Mouse (Mus musculus) midbrain, embryonic 12.5 days (tissue): ENCODE data around the gene Sgcd. TPM values are rescaled to one million over a fixed set of nuclear protein-coding genes. Genes with fewer than 3 reads are reported as not detected.

Experiments
- ATAC-seq: fragments of 200-750 bp; cut with Nextera tagmentation; 2 replicates; pipeline ENCODE4 v1.8.0; 2017; ENCODE audit warnings: low read depth, moderate TSS enrichment, moderate library complexity; ENCODE audit not compliant: low FRiP score
- H3K27ac ChIP-seq: fragments of 300-500 bp; sonication (generic); replicated peaks from 2 replicates; pipeline ENCODE4 v1.5.1; 2016; ENCODE audit warnings: mild to moderate bottlenecking
- H3K27me3 ChIP-seq: fragments of 300-500 bp; sonication (generic); 2 replicates; pipeline ENCODE4 v1.6.1; 2016; ENCODE audit warnings: mild to moderate bottlenecking
- H3K36me3 ChIP-seq: fragments of 300-500 bp; sonication (generic); 2 replicates; pipeline ENCODE4 v1.6.1; 2016
- H3K4me1 ChIP-seq: fragments of 300-500 bp; sonication (generic); 2 replicates; pipeline ENCODE4 v1.6.1; 2016
- H3K4me2 ChIP-seq: fragments of 300-500 bp; sonication (generic); replicated peaks from 2 replicates; pipeline ENCODE4 v1.6.1; 2016; ENCODE audit warnings: mild to moderate bottlenecking, moderate library complexity
- H3K4me3 ChIP-seq: fragments of 300-500 bp; sonication (generic); 2 replicates; pipeline ENCODE4 v1.5.1; 2016; ENCODE audit warnings: mild to moderate bottlenecking
- H3K9ac ChIP-seq: fragments of 300-500 bp; sonication (generic); replicated peaks from 2 replicates; pipeline ENCODE4 v1.6.1; 2016; ENCODE audit warnings: mild to moderate bottlenecking, moderate library complexity
- H3K9me3 ChIP-seq: fragments of 300-500 bp; sonication (generic); 2 replicates; pipeline ENCODE4 v1.6.1; 2016; ENCODE audit warnings: mild to moderate bottlenecking
- WGBS: fragments of 180-500 bp; shearing (Covaris S2); methylation state at CpG from one replicate; pipeline ENCODE4 v1.1.7; 2016; 5-methylcytosine and 5-hydroxymethylcytosine counted together
- polyA plus RNA-seq: library from polyadenylated mRNA; unstranded; fragments of >200 nt; fragmentation: Nextera tagmentation; extraction: Ambion mirVana; gene quantifications from 2 replicates; pipeline ENCODE4 v1.2.1, GENCODE M21; 2016

Sgcd gene
- polyA plus RNA-seq, 1 experiment from 2014 or later = 3.8 TPM

DNA sequence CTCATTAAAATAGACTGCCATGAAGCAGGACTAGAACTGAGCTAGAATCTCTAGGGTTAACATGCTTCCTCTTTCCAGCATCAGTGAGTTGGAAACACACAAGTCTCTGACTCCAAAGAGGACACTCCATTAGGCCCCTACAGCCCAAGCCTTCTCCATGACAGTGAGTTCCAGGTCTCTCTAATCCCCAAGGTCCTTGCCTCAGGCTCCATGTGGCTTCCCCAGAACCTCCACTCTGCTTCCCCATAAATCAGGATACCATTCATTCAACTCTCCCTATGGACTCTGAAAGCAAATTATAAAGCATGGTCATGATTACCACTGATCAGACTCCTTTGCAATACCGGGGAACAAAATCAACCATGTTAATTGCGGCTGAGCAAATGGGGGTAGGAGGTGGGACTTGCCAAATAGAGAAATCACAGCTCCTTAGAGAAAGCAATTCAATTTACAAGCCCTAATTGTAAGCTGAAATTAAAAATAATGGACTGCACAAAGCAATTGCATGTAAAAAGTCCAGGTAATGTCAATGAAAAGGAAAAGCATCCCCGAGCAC, 97.1 kb downstream of the Sgcd start:
- Histone ChIP-seq H3K36me3 (no peaks in the 10 kb centered on the region), H3K4me1 (no peaks in the 10 kb centered on the region), H3K9ac (no peak overlapping the region), H3K4me2 (no peak overlapping the region), H3K4me3 (no peak overlapping the region), H3K9me3 (no peaks in the 10 kb centered on the region), H3K27ac (no peak overlapping the region), H3K27me3 (no peaks in the 10 kb centered on the region)
- 87% methylated on average over 3 of the region's 3 CpGs for WGBS
- no peak for ATAC-seq

- Histone ChIP-seq H3K36me3 (no peaks in the 10 kb centered on the region), H3K4me1 (no peaks in the 10 kb centered on the region), H3K27ac (no peak overlapping the region), H3K9ac (no peak overlapping the region), H3K9me3 (no peaks in the 10 kb centered on the region), H3K27me3 (no peaks in the 10 kb centered on the region), H3K4me3 (no peak overlapping the region), H3K4me2 (no peak overlapping the region)
- ATAC-seq = no peak
- WGBS = 49% methylated on average over 2 of the region's 2 CpGs
Measured at GRCm38 (mm10) chr11:47890315-47890714, 98.5 kb downstream of the Sgcd start.

DNA sequence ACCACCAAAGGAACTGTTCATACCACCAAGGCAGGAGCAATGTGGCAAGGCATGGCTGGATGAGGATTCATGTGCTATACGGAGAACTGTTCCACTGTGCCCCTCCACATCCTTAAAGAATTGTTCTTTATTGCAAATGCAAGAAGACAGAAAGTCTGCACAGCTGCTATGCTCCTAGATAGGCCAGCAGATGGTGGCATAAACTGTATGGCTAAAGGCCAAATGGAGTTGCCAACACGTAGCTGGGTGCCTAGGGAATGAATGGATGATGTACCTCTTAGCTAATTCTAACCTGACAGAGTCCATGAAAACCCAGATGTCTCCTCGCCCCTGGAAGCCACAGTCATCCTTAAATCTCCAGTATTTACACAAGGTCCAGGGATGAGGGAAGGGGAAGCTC, 103.5 kb downstream of the Sgcd start:
- no peak for ATAC-seq

DNA sequence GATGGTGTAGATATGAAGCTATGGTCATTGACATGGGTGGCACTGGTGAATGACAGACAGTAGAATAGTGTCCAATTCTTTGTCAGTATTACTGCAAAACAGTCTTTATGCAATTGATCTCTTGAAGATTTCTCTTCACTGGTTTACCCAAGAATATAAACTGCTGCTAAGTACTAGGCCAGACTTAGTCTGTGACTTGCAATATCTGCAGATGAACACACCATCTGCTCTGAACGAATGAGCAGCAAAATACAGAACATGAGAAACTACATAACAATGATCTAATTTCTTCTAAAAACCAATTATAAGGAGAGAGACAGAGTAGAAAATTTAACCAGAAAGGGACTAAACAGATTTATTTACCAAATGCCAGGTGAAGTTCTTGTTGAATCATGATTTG, 105.2 kb downstream of the Sgcd start:
- H3K36me3 ChIP-seq = no peaks in the 10 kb centered on the region
- ATAC-seq = no peak
- no peak overlapping the region for H3K4me2 ChIP-seq
- no peak overlapping the region for H3K27ac ChIP-seq
- no peaks in the 10 kb centered on the region for H3K27me3 ChIP-seq
- 90% methylated on average over 1 of the region's 1 CpGs for WGBS
- H3K9ac ChIP-seq = no peak overlapping the region
- H3K4me1 ChIP-seq = no peaks in the 10 kb centered on the region
- H3K4me3 ChIP-seq = no peak overlapping the region
- H3K9me3 ChIP-seq = no peaks in the 10 kb centered on the region

More for the DNA sequence above, 103.5 kb downstream of the Sgcd start:
- Histone ChIP-seq H3K9me3 (no peaks in the 10 kb centered on the region), H3K4me1 (no peaks in the 10 kb centered on the region), H3K36me3 (no peaks in the 10 kb centered on the region), H3K27me3 (no peaks in the 10 kb centered on the region), H3K4me2 (no peak overlapping the region), H3K27ac (no peak overlapping the region), H3K4me3 (no peak overlapping the region), H3K9ac (no peak overlapping the region)
- WGBS = 81% methylated on average over 3 of the region's 3 CpGs

DNA sequence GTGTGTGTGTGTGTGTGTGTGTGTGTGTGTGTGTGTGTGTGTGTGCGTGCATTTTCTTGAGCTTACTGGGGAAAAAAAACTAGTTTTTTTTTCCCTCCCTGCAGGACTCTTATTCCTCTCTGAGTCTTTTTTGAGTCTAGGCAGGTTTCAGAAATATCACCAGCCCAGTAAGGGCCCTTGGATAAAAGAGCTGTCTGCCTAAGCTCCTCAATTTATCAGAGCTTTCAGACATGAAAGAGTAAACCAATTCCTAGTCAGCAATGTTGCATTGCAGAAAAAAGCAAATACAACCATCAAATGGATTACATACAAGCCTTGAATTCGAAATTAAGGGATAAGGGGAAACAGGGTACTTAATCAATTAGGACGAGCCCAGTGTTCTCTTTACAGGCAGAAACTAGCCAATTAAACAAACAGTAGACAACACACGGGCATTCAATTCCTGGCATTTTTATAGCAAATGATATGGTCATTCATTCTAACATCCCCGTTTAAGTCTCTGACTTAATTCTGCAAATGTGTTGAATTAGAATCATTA, 112.1 kb downstream of the Sgcd start:
- no peaks in the 10 kb centered on the region for H3K9me3 ChIP-seq
- WGBS = 52% methylated on average over 5 of the region's 5 CpGs
- no peak for ATAC-seq
- no peaks in the 10 kb centered on the region for H3K36me3 ChIP-seq
- H3K9ac ChIP-seq = no peak overlapping the region
- no peaks in the 10 kb centered on the region for H3K27me3 ChIP-seq
- H3K4me1 ChIP-seq = no peaks in the 10 kb centered on the region
- no peak overlapping the region for H3K4me2 ChIP-seq
- H3K4me3 ChIP-seq = no peak overlapping the region
- no peak overlapping the region for H3K27ac ChIP-seq

- Histone ChIP-seq H3K36me3 (no peaks in the 10 kb centered on the region), H3K4me1 (no peaks in the 10 kb centered on the region), H3K9ac (no peak overlapping the region), H3K27me3 (peaks cover 6% of the 10 kb centered on the region), H3K4me2 (no peak overlapping the region), H3K4me3 (no peak overlapping the region), H3K27ac (no peak overlapping the region), H3K9me3 (no peaks in the 10 kb centered on the region)
- 0 out of 2 replicates have a peak, but pooled peaks have one; percentile 49 for ATAC-seq
- WGBS = 17% methylated on average over 3 of the region's 3 CpGs
Measured at GRCm38 (mm10) chr11:47845894-47846293, 142.9 kb downstream of the Sgcd start.

DNA sequence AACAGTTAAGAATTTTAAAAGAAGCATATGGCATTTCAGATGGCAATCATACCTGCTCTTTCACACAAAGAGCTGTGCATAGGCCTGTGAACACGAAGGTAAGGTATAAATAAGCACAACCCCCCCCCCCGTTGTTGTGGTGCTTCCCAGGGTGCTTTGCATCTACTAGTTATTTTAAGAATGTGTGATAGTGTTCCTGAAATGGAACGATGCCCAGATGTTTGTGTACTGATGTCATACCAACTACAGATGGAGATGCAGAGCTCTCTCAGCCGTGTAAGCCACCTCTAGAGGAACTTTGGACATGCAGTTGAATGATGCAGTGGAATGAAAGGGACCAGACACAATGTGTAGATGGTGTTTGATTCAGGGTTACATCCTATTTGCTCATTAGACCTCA, 155.5 kb downstream of the Sgcd start:
- no peaks in the 10 kb centered on the region for H3K4me1 ChIP-seq
- H3K9me3 ChIP-seq = no peaks in the 10 kb centered on the region
- H3K4me2 ChIP-seq = no peak overlapping the region
- no peak for ATAC-seq
- H3K4me3 ChIP-seq = no peak overlapping the region
- 76% methylated on average over 4 of the region's 4 CpGs for WGBS
- H3K27me3 ChIP-seq = no peaks in the 10 kb centered on the region
- no peak overlapping the region for H3K9ac ChIP-seq
- no peak overlapping the region for H3K27ac ChIP-seq
- H3K36me3 ChIP-seq = no peaks in the 10 kb centered on the region

DNA sequence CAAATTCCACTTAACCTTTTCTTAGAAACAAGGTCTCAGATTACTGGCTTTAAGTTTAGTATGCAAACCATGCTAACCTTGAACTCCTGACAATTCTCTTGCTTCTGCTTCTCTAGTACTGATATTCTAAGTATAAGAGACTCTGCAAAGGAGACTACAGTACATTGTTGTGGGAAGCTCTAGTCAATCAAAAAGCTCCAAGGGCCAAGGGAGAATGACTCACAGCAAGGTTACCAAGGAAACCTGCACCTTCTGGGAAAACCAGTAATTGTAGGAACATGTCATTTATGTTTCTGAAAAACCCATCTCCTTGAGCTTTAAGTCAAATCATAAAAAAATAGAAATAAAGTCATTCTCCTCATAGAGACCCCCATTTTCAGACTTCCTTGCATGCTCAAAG, 178.5 kb downstream of the Sgcd start:
- Histone ChIP-seq H3K9me3 (0 out of 2 replicates have a peak, but pooled peaks cover 3% of the 10 kb centered on the region), H3K9ac (no peak overlapping the region), H3K36me3 (no peaks in the 10 kb centered on the region), H3K4me3 (no peak overlapping the region), H3K4me1 (no peaks in the 10 kb centered on the region), H3K27ac (no peak overlapping the region), H3K4me2 (no peak overlapping the region), H3K27me3 (no peaks in the 10 kb centered on the region)
- ATAC-seq = no peak

DNA sequence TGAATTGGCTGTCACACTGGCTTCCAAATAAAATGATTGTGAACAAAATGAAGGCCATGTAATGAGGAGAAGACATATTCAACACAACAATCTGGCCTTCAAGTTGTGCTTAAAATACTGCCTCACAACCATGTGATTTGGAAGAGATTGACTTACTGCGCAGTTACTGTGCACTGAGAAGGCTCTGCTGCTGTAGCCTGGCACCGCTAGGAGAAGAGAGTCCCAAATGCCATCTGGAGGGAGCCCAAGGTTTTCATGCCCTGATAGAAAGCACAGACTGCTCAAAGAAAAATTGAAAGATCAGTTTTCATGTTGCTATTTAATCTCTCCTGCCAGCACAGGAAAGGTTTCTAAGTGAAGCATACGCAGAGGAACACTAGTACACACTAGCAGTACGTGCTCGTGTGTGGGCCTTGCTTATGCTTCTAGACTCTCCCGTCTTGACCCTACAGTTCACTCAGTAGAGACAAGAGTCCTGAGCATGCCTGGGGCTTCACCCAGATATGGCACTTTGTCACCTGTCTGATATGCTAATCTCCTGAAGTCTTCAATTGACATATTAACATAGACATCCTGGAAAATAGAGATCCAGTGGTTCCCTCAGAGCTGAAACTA, 184.6 kb downstream of the Sgcd start:
- no peak for ATAC-seq
- Histone ChIP-seq H3K9ac (no peak overlapping the region), H3K4me3 (no peak overlapping the region), H3K27me3 (no peaks in the 10 kb centered on the region), H3K27ac (no peak overlapping the region), H3K36me3 (no peaks in the 10 kb centered on the region), H3K4me2 (no peak overlapping the region), H3K4me1 (no peaks in the 10 kb centered on the region), H3K9me3 (no peaks in the 10 kb centered on the region)
- 91% methylated on average over 6 of the region's 6 CpGs for WGBS

- 0 out of 2 replicates have a peak, but pooled peaks have one; percentile 41 for ATAC-seq
- H3K4me3 ChIP-seq = no peak overlapping the region
- H3K4me1 ChIP-seq = 0 out of 2 replicates have a peak, but pooled peaks cover 4% of the 10 kb centered on the region
- no peaks in the 10 kb centered on the region for H3K9me3 ChIP-seq
- no peak overlapping the region for H3K9ac ChIP-seq
- no peaks in the 10 kb centered on the region for H3K27me3 ChIP-seq
- 65% methylated on average over 4 of the region's 4 CpGs for WGBS
- H3K4me2 ChIP-seq = no peak overlapping the region
- no peak overlapping the region for H3K27ac ChIP-seq
- no peaks in the 10 kb centered on the region for H3K36me3 ChIP-seq
Measured at GRCm38 (mm10) chr11:47777916-47778226, 210.9 kb downstream of the Sgcd start.

- Histone ChIP-seq H3K4me3 (no peak overlapping the region), H3K27ac (no peak overlapping the region), H3K4me2 (no peak overlapping the region), H3K4me1 (0 out of 2 replicates have a peak, but pooled peaks cover 4% of the 10 kb centered on the region), H3K9ac (no peak overlapping the region), H3K9me3 (no peaks in the 10 kb centered on the region), H3K36me3 (no peaks in the 10 kb centered on the region), H3K27me3 (no peaks in the 10 kb centered on the region)
- 0 out of 2 replicates have a peak, but pooled peaks have one; percentile 34 for ATAC-seq
- WGBS = 82% methylated on average over 4 of the region's 4 CpGs
Measured at GRCm38 (mm10) chr11:47777226-47777915, 211.4 kb downstream of the Sgcd start.

- no peak overlapping the region for H3K27ac ChIP-seq
- no peak for ATAC-seq
- no peaks in the 10 kb centered on the region for H3K36me3 ChIP-seq
- H3K4me1 ChIP-seq = 0 out of 2 replicates have a peak, but pooled peaks cover 4% of the 10 kb centered on the region
- no peaks in the 10 kb centered on the region for H3K27me3 ChIP-seq
- H3K9me3 ChIP-seq = no peaks in the 10 kb centered on the region
- H3K4me2 ChIP-seq = no peak overlapping the region
- H3K9ac ChIP-seq = no peak overlapping the region
- WGBS = 33% methylated on average over 1 of the region's 1 CpGs
- no peak overlapping the region for H3K4me3 ChIP-seq
Measured at GRCm38 (mm10) chr11:47776019-47776418, 212.8 kb downstream of the Sgcd start.
